ENCODE assay signal across 7 mouse cellular contexts in the genomic region with DNA sequence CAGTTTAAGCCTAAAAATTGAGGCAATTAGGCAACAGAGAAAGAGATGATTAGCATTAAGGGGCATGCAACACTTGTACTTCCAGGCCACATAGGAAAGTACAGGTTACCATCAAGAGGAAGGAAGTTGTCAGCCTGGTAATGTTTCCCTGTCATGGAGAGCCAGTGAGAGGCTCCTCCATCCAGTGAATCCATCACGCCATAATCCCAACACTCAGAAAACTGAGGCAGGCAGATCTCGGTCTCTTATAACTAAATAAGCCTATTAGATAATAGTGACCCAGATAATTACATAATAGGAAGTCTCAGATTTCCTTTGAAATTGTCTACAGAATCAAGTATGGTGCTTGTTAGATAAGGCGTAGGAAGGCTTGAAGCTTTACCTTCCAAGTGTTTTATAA. TPM values are rescaled to one million over a fixed set of nuclear protein-coding genes. Genes with fewer than 3 reads are reported as not detected.
DNase-seq lines count a peak whose midpoint lies in the region; ATAC-seq and TF ChIP-seq lines count a peak whose summit lies in the region.

No protein-coding gene starts in this region.

- H3K36me3 ChIP-seq in hindbrain, embryonic 12.5 days, result no peaks in the 10 kb centered on the region
- no peaks in the 10 kb centered on the region for H3K36me3 ChIP-seq in hindbrain, embryonic 16.5 days (ENCODE audit: control insufficient read depth, insufficient read depth, low read length)
- H3K36me3 ChIP-seq in midbrain, embryonic 12.5 days, result no peaks in the 10 kb centered on the region
- no peaks in the 10 kb centered on the region for H3K36me3 ChIP-seq in midbrain, embryonic 15.5 days (replicated peaks)
- no peaks in the 10 kb centered on the region for H3K36me3 ChIP-seq in hindbrain, postnatal 0 days (ENCODE audit: insufficient read depth, low read length)
- H3K36me3 ChIP-seq in neural tube, embryonic 15.5 days, result no peaks in the 10 kb centered on the region

- no peak overlapping the region for H3K4me3 ChIP-seq in hindbrain, embryonic 12.5 days
- H3K4me3 ChIP-seq in hindbrain, embryonic 16.5 days (ENCODE audit: low read length), result no peak overlapping the region
- H3K4me3 ChIP-seq in midbrain, embryonic 12.5 days, result no peak overlapping the region
- H3K4me3 ChIP-seq in midbrain, embryonic 15.5 days, result no peak overlapping the region
- no peak overlapping the region for H3K4me3 ChIP-seq in hindbrain, postnatal 0 days (ENCODE audit: low read length)
- no peak overlapping the region for H3K4me3 ChIP-seq in neural tube, embryonic 15.5 days (replicated peaks)

- WGBS in hindbrain, embryonic 12.5 days, result 79% methylated on average over 3 of the region's 3 CpGs
- 78% methylated on average over 3 of the region's 3 CpGs for WGBS in hindbrain, embryonic 16.5 days
- WGBS in midbrain, embryonic 12.5 days, result 84% methylated on average over 3 of the region's 3 CpGs
- 79% methylated on average over 3 of the region's 3 CpGs for WGBS in midbrain, embryonic 15.5 days
- WGBS in hindbrain, postnatal 0 days, result 81% methylated on average over 3 of the region's 3 CpGs
- WGBS in neural tube, embryonic 15.5 days, result 82% methylated on average over 3 of the region's 3 CpGs

- no peak overlapping the region for H3K27ac ChIP-seq in hindbrain, embryonic 12.5 days
- H3K27ac ChIP-seq in hindbrain, embryonic 16.5 days (ENCODE audit: low read depth, low read length), result no peak overlapping the region
- no peak overlapping the region for H3K27ac ChIP-seq in midbrain, embryonic 12.5 days (replicated peaks)
- no peak overlapping the region for H3K27ac ChIP-seq in midbrain, embryonic 15.5 days
- H3K27ac ChIP-seq in hindbrain, postnatal 0 days, result no peak overlapping the region
- H3K27ac ChIP-seq in neural tube, embryonic 15.5 days (replicated peaks), result no peak overlapping the region

- H3K4me1 ChIP-seq in hindbrain, embryonic 12.5 days, result 0 out of 2 replicates have a peak, but pooled peaks cover 2% of the 10 kb centered on the region
- no peaks in the 10 kb centered on the region; the same call in 1 of the 2 replicates for H3K4me1 ChIP-seq in hindbrain, embryonic 16.5 days (ENCODE audit: control insufficient read depth, insufficient read depth, low read depth, low read length)
- H3K4me1 ChIP-seq in midbrain, embryonic 12.5 days, result no peaks in the 10 kb centered on the region
- H3K4me1 ChIP-seq in midbrain, embryonic 15.5 days, result peaks cover 5% of the 10 kb centered on the region; the same call in 1 of the 2 replicates
- no peaks in the 10 kb centered on the region for H3K4me1 ChIP-seq in hindbrain, postnatal 0 days (ENCODE audit: insufficient read depth, low read length)
- 0 out of 2 replicates have a peak, but pooled peaks cover 2% of the 10 kb centered on the region for H3K4me1 ChIP-seq in neural tube, embryonic 15.5 days

- no peaks in the 10 kb centered on the region for H3K9me3 ChIP-seq in hindbrain, embryonic 12.5 days (replicated peaks)
- no peaks in the 10 kb centered on the region for H3K9me3 ChIP-seq in hindbrain, embryonic 16.5 days (ENCODE audit: control insufficient read depth, low read length)
- no peaks in the 10 kb centered on the region for H3K9me3 ChIP-seq in midbrain, embryonic 12.5 days
- no peaks in the 10 kb centered on the region for H3K9me3 ChIP-seq in midbrain, embryonic 15.5 days
- H3K9me3 ChIP-seq in hindbrain, postnatal 0 days (ENCODE audit: low read length), result no peaks in the 10 kb centered on the region
- no peaks in the 10 kb centered on the region for H3K9me3 ChIP-seq in neural tube, embryonic 15.5 days (replicated peaks)

- TF ChIP-seq CTCF in hindbrain, postnatal 0 days (IDR thresholded peaks at IDR 0.05; ENCODE audit: low read depth), result no peak

- DNase-seq in hindbrain, postnatal 0 days (ENCODE audit: low spot score), result no peak
- DNase-seq in spleen, postnatal 14 days (ENCODE audit: low spot score in 2 of 2), result no peak

- peak overlapping the region; percentile 38; the same call in 1 of the 2 replicates for H3K4me2 ChIP-seq in hindbrain, embryonic 12.5 days (replicated peaks)
- H3K4me2 ChIP-seq in hindbrain, embryonic 16.5 days (ENCODE audit: low read length), result no peak overlapping the region
- H3K4me2 ChIP-seq in midbrain, embryonic 12.5 days (replicated peaks), result peak overlapping the region; percentile 37; the same call in 1 of the 2 replicates
- no peak overlapping the region for H3K4me2 ChIP-seq in midbrain, embryonic 15.5 days
- peak overlapping the region; percentile 34 for H3K4me2 ChIP-seq in hindbrain, postnatal 0 days (ENCODE audit: low read depth, low read length)
- peak overlapping the region; percentile 46 for H3K4me2 ChIP-seq in neural tube, embryonic 15.5 days

- peak overlapping the region; percentile 50; the same call in 1 of the 2 replicates for H3K9ac ChIP-seq in hindbrain, embryonic 12.5 days
- no peak overlapping the region for H3K9ac ChIP-seq in hindbrain, embryonic 16.5 days (ENCODE audit: low read depth, low read length)
- H3K9ac ChIP-seq in midbrain, embryonic 12.5 days (replicated peaks), result 0 out of 2 replicates have a peak overlapping the region, but pooled peaks have one; percentile 28
- H3K9ac ChIP-seq in midbrain, embryonic 15.5 days, result no peak overlapping the region
- H3K9ac ChIP-seq in hindbrain, postnatal 0 days (replicated peaks; ENCODE audit: low read length), result no peak overlapping the region
- H3K9ac ChIP-seq in neural tube, embryonic 15.5 days (replicated peaks), result no peak overlapping the region

- no peak for ATAC-seq in hindbrain, embryonic 12.5 days (ENCODE audit: low FRiP score)
- no peak for ATAC-seq in hindbrain, embryonic 16.5 days
- ATAC-seq in midbrain, embryonic 12.5 days (ENCODE audit: low FRiP score, low read depth), result no peak
- ATAC-seq in midbrain, embryonic 15.5 days (replicated peaks), result no peak
- no peak for ATAC-seq in hindbrain, postnatal 0 days
- no peak for ATAC-seq in neural tube, embryonic 15.5 days (ENCODE audit: low FRiP score)

- no peaks in the 10 kb centered on the region for H3K27me3 ChIP-seq in hindbrain, embryonic 12.5 days
- peaks cover 3% of the 10 kb centered on the region; the same call in 1 of the 2 replicates for H3K27me3 ChIP-seq in hindbrain, embryonic 16.5 days (replicated peaks; ENCODE audit: control insufficient read depth, insufficient read depth, low read length)
- H3K27me3 ChIP-seq in midbrain, embryonic 12.5 days, result no peaks in the 10 kb centered on the region
- H3K27me3 ChIP-seq in midbrain, embryonic 15.5 days (replicated peaks), result no peaks in the 10 kb centered on the region
- H3K27me3 ChIP-seq in hindbrain, postnatal 0 days (ENCODE audit: insufficient read depth, low read length), result no peaks in the 10 kb centered on the region
- H3K27me3 ChIP-seq in neural tube, embryonic 15.5 days (replicated peaks), result peaks cover 4% of the 10 kb centered on the region; the same call in 1 of the 2 replicates

RNA-seq across cellular contexts. Expression of a gene that starts 1.0 kb away (rescaled TPM):
- polyA plus RNA-seq in hindbrain, embryonic 12.5 days (2016; fragmentation: Nextera tagmentation; extraction: Ambion mirVana), result 103 and 104 TPM in 2 replicates
- 131 and 145 TPM in 2 replicates for polyA plus RNA-seq in hindbrain, embryonic 16.5 days (2015; fragmentation: Nextera tagmentation; extraction: Ambion mirVana)
- 94.3 and 98.4 TPM in 2 replicates for polyA plus RNA-seq in midbrain, embryonic 12.5 days (2016; fragmentation: Nextera tagmentation; extraction: Ambion mirVana)
- 109 and 111 TPM in 2 replicates for polyA plus RNA-seq in midbrain, embryonic 15.5 days (2015; fragmentation: Nextera tagmentation; extraction: Ambion mirVana)
- 65.4 and 73.9 TPM in 2 replicates for total RNA-seq in hindbrain, postnatal 0 days (2014; rRNA removed)
- 157 and 160 TPM in 2 replicates for polyA plus RNA-seq in hindbrain, postnatal 0 days (2015; fragmentation: Nextera tagmentation; extraction: Ambion mirVana)
- 139 and 140 TPM in 2 replicates for polyA plus RNA-seq in neural tube, embryonic 15.5 days (2015; fragmentation: Nextera tagmentation; extraction: Ambion mirVana)

RNA-seq across cellular contexts. Expression of a gene that starts 14.3 kb away (rescaled TPM):
- 81.8 and 90.3 TPM in 2 replicates for polyA plus RNA-seq in hindbrain, embryonic 12.5 days (2016; fragmentation: Nextera tagmentation; extraction: Ambion mirVana)
- 77.8 and 78.9 TPM in 2 replicates for polyA plus RNA-seq in hindbrain, embryonic 16.5 days (2015; fragmentation: Nextera tagmentation; extraction: Ambion mirVana)
- 87.6 and 93.7 TPM in 2 replicates for polyA plus RNA-seq in midbrain, embryonic 12.5 days (2016; fragmentation: Nextera tagmentation; extraction: Ambion mirVana)
- polyA plus RNA-seq in midbrain, embryonic 15.5 days (2015; fragmentation: Nextera tagmentation; extraction: Ambion mirVana), result 82.8 and 91.5 TPM in 2 replicates
- 19.4 and 20.8 TPM in 2 replicates for total RNA-seq in hindbrain, postnatal 0 days (2014; rRNA removed)
- 77.1 and 79.1 TPM in 2 replicates for polyA plus RNA-seq in hindbrain, postnatal 0 days (2015; fragmentation: Nextera tagmentation; extraction: Ambion mirVana)
- polyA plus RNA-seq in neural tube, embryonic 15.5 days (2015; fragmentation: Nextera tagmentation; extraction: Ambion mirVana), result 79.9 and 81.6 TPM in 2 replicates

RNA-seq across cellular contexts. Expression of a gene that starts 23.9 kb away (rescaled TPM):
- polyA plus RNA-seq in hindbrain, embryonic 12.5 days (2016; fragmentation: Nextera tagmentation; extraction: Ambion mirVana), result 11.0 and 11.8 TPM in 2 replicates
- 8.5 and 9.7 TPM in 2 replicates for polyA plus RNA-seq in hindbrain, embryonic 16.5 days (2015; fragmentation: Nextera tagmentation; extraction: Ambion mirVana)
- polyA plus RNA-seq in midbrain, embryonic 12.5 days (2016; fragmentation: Nextera tagmentation; extraction: Ambion mirVana), result 9.9 and 11.2 TPM in 2 replicates
- polyA plus RNA-seq in midbrain, embryonic 15.5 days (2015; fragmentation: Nextera tagmentation; extraction: Ambion mirVana), result 7.1 and 8.2 TPM in 2 replicates
- 5.3 and 6.3 TPM in 2 replicates for total RNA-seq in hindbrain, postnatal 0 days (2014; rRNA removed)
- polyA plus RNA-seq in hindbrain, postnatal 0 days (2015; fragmentation: Nextera tagmentation; extraction: Ambion mirVana), result 10.2 and 10.3 TPM in 2 replicates
- polyA plus RNA-seq in neural tube, embryonic 15.5 days (2015; fragmentation: Nextera tagmentation; extraction: Ambion mirVana), result 7.9 and 8.5 TPM in 2 replicates

Comparison
In these comparisons a context has a peak if more than half of its experiments do, and no peak if none do; other contexts are left out.
1. H3K4me2 ChIP-seq: peak in hindbrain, embryonic 12.5 days (single experiment), midbrain, embryonic 12.5 days (single experiment), hindbrain, postnatal 0 days (single experiment) and neural tube, embryonic 15.5 days (single experiment); none in hindbrain, embryonic 16.5 days (single experiment) and midbrain, embryonic 15.5 days (single experiment).
2. H3K9ac ChIP-seq: peak in hindbrain, embryonic 12.5 days (single experiment) and midbrain, embryonic 12.5 days (single experiment); none in hindbrain, embryonic 16.5 days (single experiment), midbrain, embryonic 15.5 days (single experiment), hindbrain, postnatal 0 days (single experiment) and neural tube, embryonic 15.5 days (single experiment).